22 mouse cellular contexts compared by ENCODE assay signal in the genomic region with DNA sequence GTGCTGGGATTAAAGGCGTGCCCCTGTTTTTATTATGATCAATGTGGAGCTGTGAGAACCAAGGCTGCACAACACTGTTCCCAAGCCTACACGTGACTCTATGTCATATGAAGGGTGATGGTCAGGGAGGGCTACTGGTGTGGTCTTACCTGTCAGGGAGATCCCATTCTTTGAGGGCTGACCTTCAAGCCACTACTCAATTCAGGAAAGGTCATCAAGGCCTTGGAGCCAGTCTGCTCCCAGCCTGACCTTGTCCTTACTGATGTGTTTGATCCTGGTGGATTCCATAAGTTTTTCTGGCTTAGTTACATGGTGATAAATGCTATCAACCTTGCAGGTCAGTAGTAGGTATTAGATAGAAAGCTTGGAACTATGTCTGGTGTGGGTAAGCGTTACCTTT.
DNase-seq lines count a peak whose midpoint lies in the region.
"Had no signal": no experiment of that assay in that cellular context is flagged by ENCODE, and none has a peak within 500 bp of the region (broad histone marks: within the 10 kb centered on the region; RNA-seq: fewer than 3 reads in every experiment).

No protein-coding gene starts in this region.

- H3K4me1 ChIP-seq in heart, embryonic 10.5 days: no peaks in the 10 kb centered on the region

- no peaks in the 10 kb centered on the region for H3K9me3 ChIP-seq in heart, embryonic 10.5 days
- H3K9me3 ChIP-seq: G1E had no signal

- H3K36me3 ChIP-seq in heart, embryonic 10.5 days: 0 out of 2 replicates have a peak, but pooled peaks cover 3% of the 10 kb centered on the region

- no peaks in the 10 kb centered on the region for H3K27me3 ChIP-seq in heart, embryonic 10.5 days (ENCODE audit: insufficient read depth, poor library complexity, severe bottlenecking)
- H3K27me3 ChIP-seq: CH12.LX, Patski had no signal

- DNase-seq in adrenal gland, adult (ENCODE audit: inconsistent age in 2 of 2, low spot score in 1 of 2): peak; percentile 58 to 84
- no peak for DNase-seq in adrenal gland, postnatal 14 days
- peak; percentile 56 for DNase-seq in adrenal gland, adult 2 months
- no peak for DNase-seq in adrenal gland, adult 18-20 months (ENCODE audit: low spot score in 2 of 2)
- peak; percentile 47 for DNase-seq in adrenal gland, adult 8-10 months
- no peak for DNase-seq in adrenal gland, postnatal 25 days
- DNase-seq in heart, adult 11 months: peak; percentile 59
- no peak for DNase-seq in heart, embryonic 10.5 days (ENCODE audit: low spot score)
- DNase-seq: adrenal gland, postnatal 10 days; adrenal gland, postnatal 36 days; B cell, adult 2 months; cerebellum, adult 11 months; cerebellum, adult 11-12 months; cerebellum, adult 18-20 months; cerebellum, adult 2 months; cerebellum, adult 8-10 months; cerebellum, adult 9-10 months; cerebellum, adult 9-11 months; cerebellum, postnatal 10 days had no signal

- WGBS in heart, embryonic 10.5 days: 86% methylated on average over 3 of the region's 3 CpGs

- H3K27ac ChIP-seq in heart, embryonic 10.5 days: no peak overlapping the region

- no peak overlapping the region for H3K4me3 ChIP-seq in heart, embryonic 10.5 days

Comparison
In these comparisons a context has a peak if more than half of its experiments do, and no peak if none do; other contexts are left out.
1. DNase-seq: peak in adrenal gland, adult (2 of 2), adrenal gland, adult 2 months (single experiment), adrenal gland, adult 8-10 months (single experiment) and heart, adult 11 months (single experiment); none in adrenal gland, postnatal 14 days (single experiment), adrenal gland, adult 18-20 months (0 of 2), adrenal gland, postnatal 25 days (single experiment) and heart, embryonic 10.5 days (single experiment).